Mouse (Mus musculus) heart, postnatal 4 days (tissue): Measurements from ENCODE around the gene Ryr3. TPM values are rescaled to one million over a fixed set of nuclear protein-coding genes. Genes with fewer than 3 reads are reported as not detected.

ENCODE experiments used
- DNase-seq: peaks from one replicate; pipeline ENCODE4 v3.0.0; 2021
- total RNA-seq, 2 experiments: library from RNA; stranded (reverse); gene quantifications; 2 replicates each; pipeline ENCODE4 v1.2.3; 2021

Ryr3 gene
- total RNA-seq, 2 experiments from 2014 or later = 5.3 to 6.9 TPM

GRCm38 (mm10) chr2:112781631-112782030 lies 435.3 kb downstream of the Ryr3 start:
- no peak for DNase-seq

GRCm38 (mm10) chr2:112774762-112775161 lies 442.1 kb downstream of the Ryr3 start:
- peak; percentile 76 for DNase-seq

- DNase-seq = no peak
These were observed 449.2 kb downstream of the Ryr3 start for GRCm38 (mm10) chr2:112767665-112768064.

GRCm38 (mm10) chr2:112765046-112765445 lies 451.9 kb downstream of the Ryr3 start:
- DNase-seq = peak; percentile 41

- no peak for DNase-seq
These were observed 452.6 kb downstream of the Ryr3 start for GRCm38 (mm10) chr2:112764274-112764673.

- DNase-seq = no peak
These were observed 454.9 kb downstream of the Ryr3 start for GRCm38 (mm10) chr2:112762006-112762405.

GRCm38 (mm10) chr2:112761196-112761913 lies 455.5 kb downstream of the Ryr3 start:
- no peak for DNase-seq

- no peak for DNase-seq
These were observed 456.2 kb downstream of the Ryr3 start for GRCm38 (mm10) chr2:112760692-112761091.

- DNase-seq = no peak
These were observed 457.2 kb downstream of the Ryr3 start for GRCm38 (mm10) chr2:112759678-112760077.

GRCm38 (mm10) chr2:112758732-112759131 lies 458.2 kb downstream of the Ryr3 start:
- DNase-seq = no peak

- DNase-seq = no peak
These were observed 463.6 kb downstream of the Ryr3 start for GRCm38 (mm10) chr2:112753316-112753715.

GRCm38 (mm10) chr2:112751416-112751815 lies 465.5 kb downstream of the Ryr3 start:
- DNase-seq = no peak

- DNase-seq = no peak
These were observed 468.4 kb downstream of the Ryr3 start for GRCm38 (mm10) chr2:112748532-112748931.

GRCm38 (mm10) chr2:112732942-112733341 lies 484.0 kb downstream of the Ryr3 start:
- no peak for DNase-seq

- DNase-seq = no peak
These were observed 489.1 kb downstream of the Ryr3 start for GRCm38 (mm10) chr2:112727842-112728241.

- DNase-seq = no peak
These were observed 495.7 kb downstream of the Ryr3 start for GRCm38 (mm10) chr2:112721217-112721616.

- DNase-seq = no peak
These were observed 496.2 kb downstream of the Ryr3 start for GRCm38 (mm10) chr2:112720715-112721114.

GRCm38 (mm10) chr2:112714648-112715047 lies 502.2 kb downstream of the Ryr3 start:
- no peak for DNase-seq

- no peak for DNase-seq
These were observed 535.1 kb downstream of the Ryr3 start for GRCm38 (mm10) chr2:112681817-112682216.

GRCm38 (mm10) chr2:112677246-112677645 lies 539.6 kb downstream of the Ryr3 start:
- DNase-seq = no peak

- no peak for DNase-seq
These were observed 540.2 kb downstream of the Ryr3 start for GRCm38 (mm10) chr2:112676721-112677120.

GRCm38 (mm10) chr2:112676175-112676574 lies 540.7 kb downstream of the Ryr3 start:
- no peak for DNase-seq

- DNase-seq = no peak
These were observed 547.4 kb downstream of the Ryr3 start for GRCm38 (mm10) chr2:112669461-112669860.

GRCm38 (mm10) chr2:112656131-112656530 lies 560.8 kb downstream of the Ryr3 start:
- no peak for DNase-seq

- DNase-seq = no peak
These were observed 563.1 kb downstream of the Ryr3 start for GRCm38 (mm10) chr2:112653836-112654235.
